Mouse (Mus musculus): ENCODE measurements at regions not wholly inside any gene's neighbourhood (a gene's known extent, or its start where the extent isn't known, plus 50 kb on each side); places are given as distances from the start of the nearest gene placed in this dataset.
A peak's percentile ranks its signal among the peaks of the same experiment; 100 is the strongest.

- no peak for DNase-seq (ENCODE audit: low spot score)
- 94% methylated on average over 11 of the region's 11 CpGs for WGBS
- no peaks in the 10 kb centered on the region for H3K36me3 ChIP-seq (replicated peaks)
- H3K9me3 ChIP-seq = no peaks in the 10 kb centered on the region
- H3K27me3 ChIP-seq (replicated peaks; ENCODE audit: low read depth, poor library complexity, severe bottlenecking) = no peaks in the 10 kb centered on the region
- H3K4me3 ChIP-seq = no peak overlapping the region
- no peak overlapping the region for H3K27ac ChIP-seq (replicated peaks)
- no peaks in the 10 kb centered on the region for H3K4me1 ChIP-seq
Observed at GRCm38 (mm10) chr10:26434586-26434985, 58.8 kb upstream of the L3mbtl3 start.

DNA sequence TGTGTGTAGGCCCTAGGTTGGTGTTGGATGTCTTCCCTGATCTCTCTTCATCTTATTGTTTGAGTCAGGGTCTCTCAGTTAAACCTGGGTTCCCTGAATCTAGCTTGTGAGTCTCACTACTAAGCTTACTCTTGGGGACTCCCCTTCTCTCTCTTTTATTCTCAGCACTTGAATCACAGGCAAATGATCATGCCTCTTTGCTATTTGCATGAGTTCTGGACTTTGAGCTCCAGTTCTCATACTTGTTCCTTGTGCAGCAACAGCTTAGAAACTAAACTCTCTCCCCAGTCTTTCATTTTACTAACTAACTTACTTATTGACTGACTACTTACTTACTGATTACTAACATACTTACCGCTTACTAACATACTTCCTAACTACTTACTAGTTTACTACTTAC is 64.9 kb upstream of the L3mbtl3 start:
- Histone ChIP-seq H3K9me3 (no peaks in the 10 kb centered on the region), H3K27me3 (replicated peaks; ENCODE audit: low read depth, poor library complexity, severe bottlenecking) (no peaks in the 10 kb centered on the region), H3K27ac (replicated peaks) (no peak overlapping the region), H3K36me3 (replicated peaks) (no peaks in the 10 kb centered on the region), H3K4me1 (no peaks in the 10 kb centered on the region), H3K4me3 (no peak overlapping the region)
- no peak for DNase-seq (ENCODE audit: low spot score)
- 95% methylated on average over 1 of the region's 1 CpGs for WGBS

DNA sequence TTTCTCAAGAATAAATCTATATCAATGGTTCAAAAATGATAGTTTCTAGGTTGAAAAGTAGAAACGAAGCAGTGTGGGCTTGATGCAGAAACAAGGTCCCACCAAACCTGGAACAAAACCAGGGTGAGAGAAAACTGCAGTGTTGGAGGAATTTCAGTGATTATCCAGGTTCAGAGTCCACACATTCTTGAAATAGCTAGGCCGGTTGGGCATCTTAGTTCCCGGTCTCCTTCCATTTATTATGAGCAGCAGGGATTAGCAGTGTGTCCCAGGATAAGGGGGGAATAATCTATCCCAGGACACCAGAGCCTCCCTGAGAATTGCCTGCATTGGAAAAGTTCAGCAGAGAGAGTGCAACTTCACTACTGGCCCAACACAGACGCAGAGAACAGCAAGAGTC is 108.5 kb upstream of the L3mbtl3 start:
- Histone ChIP-seq H3K4me1 (peaks cover 4% of the 10 kb centered on the region; the same call in 1 of the 2 replicates), H3K27ac (replicated peaks) (0 out of 2 replicates have a peak overlapping the region, but pooled peaks have one; percentile 24), H3K4me3 (no peak overlapping the region), H3K9me3 (no peaks in the 10 kb centered on the region), H3K36me3 (replicated peaks) (no peaks in the 10 kb centered on the region), H3K27me3 (replicated peaks; ENCODE audit: low read depth, poor library complexity, severe bottlenecking) (no peaks in the 10 kb centered on the region)
- DNase-seq (ENCODE audit: low spot score) = no peak
- 46% methylated on average over 4 of the region's 4 CpGs for WGBS

GRCm38 (mm10) chr10:26491351-26491750 is 115.6 kb upstream of the L3mbtl3 start:
- Histone ChIP-seq H3K27me3 (replicated peaks; ENCODE audit: low read depth, poor library complexity, severe bottlenecking) (no peaks in the 10 kb centered on the region), H3K4me3 (no peak overlapping the region), H3K9me3 (no peaks in the 10 kb centered on the region), H3K4me1 (no peaks in the 10 kb centered on the region), H3K27ac (replicated peaks) (no peak overlapping the region), H3K36me3 (replicated peaks) (no peaks in the 10 kb centered on the region)
- DNase-seq (ENCODE audit: low spot score) = no peak
- 89% methylated on average over 5 of the region's 5 CpGs for WGBS

GRCm38 (mm10) chr10:26492146-26492545 is 116.4 kb upstream of the L3mbtl3 start:
- no peaks in the 10 kb centered on the region for H3K9me3 ChIP-seq
- H3K4me1 ChIP-seq = no peaks in the 10 kb centered on the region
- H3K27me3 ChIP-seq (replicated peaks; ENCODE audit: low read depth, poor library complexity, severe bottlenecking) = no peaks in the 10 kb centered on the region
- no peak overlapping the region for H3K4me3 ChIP-seq
- DNase-seq (ENCODE audit: low spot score) = peak; percentile 48
- H3K36me3 ChIP-seq (replicated peaks) = no peaks in the 10 kb centered on the region
- 68% methylated on average over 11 of the region's 11 CpGs for WGBS
- no peak overlapping the region for H3K27ac ChIP-seq (replicated peaks)

DNA sequence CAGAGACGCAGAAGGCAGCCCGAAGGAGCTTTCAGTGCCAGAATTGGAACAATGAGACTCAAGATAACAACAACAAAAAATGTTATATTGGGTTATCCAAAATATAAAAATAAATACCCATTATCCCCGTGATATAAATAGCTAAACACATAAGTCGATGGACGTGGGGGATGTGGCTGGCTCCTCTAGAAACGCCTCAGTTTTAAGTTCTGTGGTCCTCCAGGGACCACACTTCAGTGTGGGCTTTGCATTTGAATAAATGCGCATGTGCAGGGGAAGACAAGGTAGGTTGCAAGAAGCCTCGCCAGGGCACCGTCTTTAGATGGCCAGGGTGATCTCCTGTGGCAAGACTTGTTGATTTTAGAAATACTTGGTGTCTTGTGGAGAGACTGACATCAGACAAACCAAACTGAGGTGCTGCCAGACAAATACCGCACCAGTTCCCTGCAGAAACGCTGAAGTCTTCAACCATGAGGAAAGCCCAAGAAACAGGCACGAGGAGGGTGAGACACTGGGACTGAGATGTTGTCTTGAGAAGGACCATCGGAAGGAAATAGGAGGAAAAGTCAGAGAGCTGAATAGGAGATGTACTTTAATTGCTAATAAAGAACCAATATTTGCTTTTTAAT is 117.2 kb upstream of the L3mbtl3 start:
- WGBS = 85% methylated on average over 13 of the region's 13 CpGs

DNA sequence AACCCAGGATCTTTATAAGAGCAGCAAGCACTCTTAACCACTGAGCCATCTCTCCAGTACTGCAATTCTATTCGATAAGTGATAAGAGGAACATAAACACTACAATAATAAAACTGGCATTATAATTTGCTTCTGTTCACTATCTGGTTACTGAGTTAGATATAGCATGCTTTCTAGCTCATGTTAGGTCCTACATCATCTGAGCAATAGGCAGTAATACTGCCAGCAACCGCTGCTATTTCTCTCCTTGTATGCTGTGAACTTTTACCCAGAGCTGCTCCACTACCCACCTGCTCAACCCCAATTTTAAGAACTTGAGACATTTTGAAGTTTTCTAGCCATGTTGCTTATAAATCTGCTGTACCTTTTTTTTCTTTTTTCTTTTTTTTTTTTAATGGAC is 118.0 kb upstream of the L3mbtl3 start:
- no peaks in the 10 kb centered on the region for H3K4me1 ChIP-seq
- H3K4me3 ChIP-seq = no peak overlapping the region
- H3K27ac ChIP-seq (replicated peaks) = no peak overlapping the region
- WGBS = 92% methylated on average over 2 of the region's 2 CpGs
- no peak for DNase-seq (ENCODE audit: low spot score)
- no peaks in the 10 kb centered on the region for H3K27me3 ChIP-seq (replicated peaks; ENCODE audit: low read depth, poor library complexity, severe bottlenecking)
- no peaks in the 10 kb centered on the region for H3K36me3 ChIP-seq (replicated peaks)
- H3K9me3 ChIP-seq = no peaks in the 10 kb centered on the region

More for the DNA sequence above, 117.2 kb upstream of the L3mbtl3 start:
- Histone ChIP-seq H3K4me1 (no peaks in the 10 kb centered on the region), H3K9me3 (no peaks in the 10 kb centered on the region), H3K4me3 (no peak overlapping the region), H3K36me3 (replicated peaks) (no peaks in the 10 kb centered on the region), H3K27me3 (replicated peaks; ENCODE audit: low read depth, poor library complexity, severe bottlenecking) (no peaks in the 10 kb centered on the region), H3K27ac (replicated peaks) (no peak overlapping the region)
- DNase-seq (ENCODE audit: low spot score) = no peak

DNA sequence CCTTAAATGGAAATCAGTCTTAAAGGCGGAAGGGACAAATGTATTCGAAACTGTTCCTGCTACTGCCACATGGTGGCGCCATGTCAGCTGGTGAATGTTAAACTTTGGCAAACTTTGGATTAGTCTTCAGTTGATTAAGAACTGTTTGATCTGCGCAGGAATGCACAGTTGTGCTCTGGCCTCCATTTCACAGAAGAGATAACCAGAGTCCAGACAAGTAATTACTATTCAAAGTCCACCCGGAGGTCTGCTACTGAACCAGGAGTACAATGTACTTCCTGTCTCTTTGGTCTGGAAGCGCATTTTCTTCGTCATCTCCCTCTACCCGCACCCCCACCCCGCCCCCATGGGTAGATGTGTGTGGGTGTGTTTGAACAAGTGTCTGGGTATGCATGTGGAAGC is 118.6 kb upstream of the L3mbtl3 start:
- Histone ChIP-seq H3K36me3 (replicated peaks) (no peaks in the 10 kb centered on the region), H3K27me3 (replicated peaks; ENCODE audit: low read depth, poor library complexity, severe bottlenecking) (no peaks in the 10 kb centered on the region), H3K4me1 (no peaks in the 10 kb centered on the region), H3K9me3 (no peaks in the 10 kb centered on the region), H3K27ac (replicated peaks) (no peak overlapping the region), H3K4me3 (no peak overlapping the region)
- peak; percentile 47 for DNase-seq (ENCODE audit: low spot score)
- WGBS = 66% methylated on average over 9 of the region's 9 CpGs

DNA sequence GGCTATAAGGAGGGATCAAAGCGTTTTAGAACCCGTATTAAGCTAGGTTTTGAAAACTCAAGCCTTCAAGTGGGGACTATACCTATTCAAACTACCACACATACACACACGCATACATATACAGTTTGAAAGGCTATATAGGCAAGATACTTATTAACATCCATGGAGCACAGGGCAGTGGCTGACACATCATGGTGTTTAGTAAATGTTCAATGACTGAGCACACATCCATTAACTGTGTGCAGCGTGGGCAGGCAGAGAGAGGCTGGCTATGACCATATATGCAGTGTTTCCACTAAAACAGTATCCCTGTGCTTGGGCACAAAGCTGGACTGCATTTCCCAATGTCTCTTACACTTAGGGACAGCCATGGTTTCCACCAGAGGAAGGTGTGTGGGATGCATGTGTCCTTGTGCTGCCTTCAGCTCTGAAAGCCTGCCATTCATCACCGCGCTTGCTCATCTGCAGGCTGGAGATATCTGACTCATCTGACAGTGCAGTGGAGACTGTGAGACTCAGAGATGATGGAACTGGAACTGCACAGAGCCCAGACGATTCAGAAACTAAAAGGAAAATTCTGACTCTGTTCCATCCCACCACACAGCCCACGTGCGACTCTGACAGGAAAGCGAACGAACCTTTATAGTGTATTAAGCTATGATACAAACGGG is 124.6 kb upstream of the L3mbtl3 start:
- Histone ChIP-seq H3K4me3 (no peak overlapping the region), H3K9me3 (no peaks in the 10 kb centered on the region), H3K36me3 (replicated peaks) (no peaks in the 10 kb centered on the region), H3K27ac (replicated peaks) (no peak overlapping the region), H3K4me1 (no peaks in the 10 kb centered on the region), H3K27me3 (replicated peaks; ENCODE audit: low read depth, poor library complexity, severe bottlenecking) (no peaks in the 10 kb centered on the region)
- 89% methylated on average over 12 of the region's 12 CpGs for WGBS
- DNase-seq (ENCODE audit: low spot score) = no peak

DNA sequence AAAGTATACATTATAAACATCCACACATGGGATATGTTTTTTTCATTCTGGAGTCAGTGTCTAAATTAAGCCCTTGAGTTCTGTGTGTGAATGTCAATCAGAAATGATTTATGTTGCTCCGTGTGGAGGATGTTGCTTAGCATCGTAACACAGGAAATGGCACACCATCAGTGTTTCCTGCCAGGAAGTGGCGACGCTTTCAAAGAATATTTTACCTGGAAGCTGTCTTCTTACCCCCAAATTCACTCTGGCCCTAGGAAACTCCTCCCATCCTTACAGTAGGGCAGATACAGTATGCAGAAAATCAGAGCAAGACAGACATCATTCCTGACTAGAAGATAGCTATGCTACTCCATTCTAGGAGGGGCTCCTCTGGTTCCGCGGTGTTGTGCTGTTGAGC is 145.1 kb upstream of the L3mbtl3 start:
- H3K4me1 ChIP-seq = no peaks in the 10 kb centered on the region
- H3K4me3 ChIP-seq = no peak overlapping the region
- H3K36me3 ChIP-seq (replicated peaks) = no peaks in the 10 kb centered on the region
- whole genome bisulfite sequencing = 80% methylated on average over 6 of the region's 6 CpGs
- no peak overlapping the region for H3K27ac ChIP-seq (replicated peaks)
- no peak for DNase-seq (ENCODE audit: low spot score)
- no peaks in the 10 kb centered on the region for H3K9me3 ChIP-seq
- no peaks in the 10 kb centered on the region for H3K27me3 ChIP-seq (replicated peaks; ENCODE audit: low read depth, poor library complexity, severe bottlenecking)

GRCm38 (mm10) chr10:26525848-26526546 is 150.2 kb upstream of the L3mbtl3 start:
- H3K4me3 ChIP-seq = no peak overlapping the region
- no peaks in the 10 kb centered on the region for H3K36me3 ChIP-seq (replicated peaks)
- DNase-seq (ENCODE audit: low spot score) = no peak
- H3K27me3 ChIP-seq (replicated peaks; ENCODE audit: low read depth, poor library complexity, severe bottlenecking) = no peaks in the 10 kb centered on the region
- no peaks in the 10 kb centered on the region for H3K4me1 ChIP-seq
- no peaks in the 10 kb centered on the region for H3K9me3 ChIP-seq
- 86% methylated on average over 4 of the region's 4 CpGs for WGBS
- H3K27ac ChIP-seq (replicated peaks) = no peak overlapping the region

- H3K4me1 ChIP-seq = no peaks in the 10 kb centered on the region
- DNase-seq (ENCODE audit: low spot score) = no peak
- H3K27me3 ChIP-seq (replicated peaks; ENCODE audit: low read depth, poor library complexity, severe bottlenecking) = no peaks in the 10 kb centered on the region
- no peaks in the 10 kb centered on the region for H3K9me3 ChIP-seq
- no peaks in the 10 kb centered on the region for H3K36me3 ChIP-seq (replicated peaks)
- H3K4me3 ChIP-seq = no peak overlapping the region
- H3K27ac ChIP-seq (replicated peaks) = no peak overlapping the region
Observed at GRCm38 (mm10) chr10:26540189-26540588, 164.4 kb upstream of the L3mbtl3 start.

GRCm38 (mm10) chr10:26544061-26544460 is 168.3 kb upstream of the L3mbtl3 start:
- DNase-seq (ENCODE audit: low spot score) = no peak
- WGBS = 94% methylated on average over 1 of the region's 1 CpGs
- no peaks in the 10 kb centered on the region for H3K9me3 ChIP-seq
- H3K27me3 ChIP-seq (replicated peaks; ENCODE audit: low read depth, poor library complexity, severe bottlenecking) = no peaks in the 10 kb centered on the region
- H3K36me3 ChIP-seq (replicated peaks) = no peaks in the 10 kb centered on the region
- H3K4me3 ChIP-seq = no peak overlapping the region
- H3K4me1 ChIP-seq = no peaks in the 10 kb centered on the region
- H3K27ac ChIP-seq (replicated peaks) = no peak overlapping the region

Measured in embryonic facial prominence, embryonic 10.5 days (tissue).